Mouse (Mus musculus) kidney, postnatal 0 days (tissue): Measurements from ENCODE around the gene Vps4b. TPM values are rescaled to one million over a fixed set of nuclear protein-coding genes. Genes with fewer than 3 reads are reported as not detected.

Experiments
- ATAC-seq: fragments of 200-750 bp; cut with Nextera tagmentation; replicated peaks from 2 replicates; pipeline ENCODE4 v1.8.0; 2017; ENCODE audit warnings: low read depth, moderate number of reproducible peaks, moderate TSS enrichment, moderate library complexity; ENCODE audit not compliant: low FRiP score
- DNase-seq: peaks from one replicate; pipeline ENCODE4 v3.0.0-alpha.2; 2016; ENCODE audit warnings: low spot score
- H3K27ac ChIP-seq: fragments of 300-500 bp; sonication (generic); 2 replicates; pipeline ENCODE4 v1.5.1; 2014; ENCODE audit warnings: mild to moderate bottlenecking
- H3K27me3 ChIP-seq: fragments of 300-500 bp; sonication (generic); 2 replicates; pipeline ENCODE4 v1.6.1; 2014; ENCODE audit warnings: low read length, mixed read lengths; ENCODE audit not compliant: insufficient read depth
- H3K36me3 ChIP-seq: fragments of 300-500 bp; sonication (generic); 2 replicates; pipeline ENCODE4 v1.6.1; 2014; ENCODE audit warnings: low read length, mixed read lengths; ENCODE audit not compliant: insufficient read depth
- H3K4me1 ChIP-seq: fragments of 300-500 bp; sonication (generic); replicated peaks from 2 replicates; pipeline ENCODE4 v1.6.1; 2014; ENCODE audit warnings: antibody characterized with exemption, low read length, mixed read lengths; ENCODE audit not compliant: insufficient read depth
- H3K4me2 ChIP-seq: fragments of 300-500 bp; sonication (generic); 2 replicates; pipeline ENCODE4 v1.6.1; 2014; ENCODE audit warnings: mild to moderate bottlenecking, low read length, moderate library complexity, mixed read lengths
- H3K4me3 ChIP-seq: fragments of 300-500 bp; sonication (generic); replicated peaks from 2 replicates; pipeline ENCODE4 v1.5.1; 2014; ENCODE audit warnings: low read depth, low read length
- H3K9ac ChIP-seq: fragments of 300-500 bp; sonication (generic); 2 replicates; pipeline ENCODE4 v1.6.1; 2014; ENCODE audit warnings: low read depth, low read length
- H3K9me3 ChIP-seq: fragments of 300-500 bp; sonication (generic); replicated peaks from 2 replicates; pipeline ENCODE4 v1.6.1; 2016; ENCODE audit warnings: low read length, inconsistent platforms, mixed read lengths
- CTCF ChIP-seq: IDR thresholded peaks from 2 replicates; pipeline ENCODE4 v1.5.1; 2016; ENCODE audit warnings: antibody characterized with exemption, low read depth, mild to moderate bottlenecking, moderate library complexity
- whole genome bisulfite sequencing: fragments of 180-500 bp; shearing (Covaris S2); extraction: QIAGEN DNeasy Blood & Tissue Kit; methylation state at CpG from one replicate; pipeline ENCODE4 v1.1.7; 2014; 5-methylcytosine and 5-hydroxymethylcytosine counted together
- polyA plus RNA-seq: library from polyadenylated mRNA; unstranded; fragments of >200 nt; fragmentation: Nextera tagmentation; extraction: Ambion mirVana; gene quantifications from 2 replicates; pipeline ENCODE4 v1.2.1, GENCODE M21; 2015

Vps4b gene
- polyA plus RNA-seq, 1 experiment from 2014 or later: 67.3 TPM

GRCm38 (mm10) chr1:106758734-106759571, 37.6 kb downstream of the Vps4b start:
- Histone ChIP-seq H3K9me3 (no peaks in the 10 kb centered on the region), H3K4me1 (peaks cover 16% of the 10 kb centered on the region), H3K36me3 (peaks cover 5% of the 10 kb centered on the region; the same call in 1 of the 2 replicates), H3K27me3 (no peaks in the 10 kb centered on the region), H3K4me2 (peak overlapping the region; percentile 99), H3K27ac (peak overlapping the region; percentile 94), H3K9ac (peak overlapping the region; percentile 74), H3K4me3 (peak overlapping the region; percentile 69)
- DNase-seq (peak; percentile 59), ATAC-seq (peak; percentile 69)
- TF ChIP-seq CTCF: no peak
- WGBS: 1% methylated on average over 34 of the region's 34 CpGs

- Histone ChIP-seq H3K4me2 (no peak overlapping the region), H3K27me3 (no peaks in the 10 kb centered on the region), H3K4me3 (no peak overlapping the region), H3K36me3 (peaks cover 9% of the 10 kb centered on the region; the same call in 1 of the 2 replicates), H3K9ac (no peak overlapping the region), H3K27ac (no peak overlapping the region), H3K4me1 (peaks cover 16% of the 10 kb centered on the region), H3K9me3 (no peaks in the 10 kb centered on the region)
- WGBS: 62% methylated on average over 4 of the region's 4 CpGs
- TF ChIP-seq CTCF: no peak
- ATAC-seq: no peak
- DNase-seq: no peak
Observed at GRCm38 (mm10) chr1:106756633-106757032, 39.9 kb downstream of the Vps4b start.

DNA sequence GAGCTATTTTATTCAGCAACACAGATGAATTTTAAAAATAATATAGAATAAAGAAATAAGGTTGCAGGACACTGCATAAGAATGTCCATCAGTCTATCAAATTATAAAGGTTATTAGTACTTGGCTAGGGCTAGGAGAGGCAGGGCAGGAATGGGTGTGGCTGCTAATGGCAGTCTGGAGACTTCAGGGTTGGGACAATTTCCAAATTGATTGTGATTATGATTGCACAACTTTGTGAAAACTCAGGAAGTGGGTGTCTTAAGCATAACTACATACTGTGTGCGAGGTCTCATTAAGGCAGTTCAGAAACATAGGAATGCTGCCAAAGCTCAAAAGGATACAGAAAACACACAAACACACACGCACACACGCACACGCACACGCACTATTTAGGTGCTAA, 44.5 kb downstream of the Vps4b start:
- ATAC-seq (no peak), DNase-seq (no peak)
- Histone ChIP-seq H3K36me3 (peaks cover 17% of the 10 kb centered on the region), H3K4me2 (no peak overlapping the region), H3K4me1 (peaks cover 6% of the 10 kb centered on the region; the same call in 1 of the 2 replicates), H3K9me3 (no peaks in the 10 kb centered on the region), H3K27me3 (no peaks in the 10 kb centered on the region), H3K4me3 (no peak overlapping the region), H3K27ac (no peak overlapping the region), H3K9ac (no peak overlapping the region)
- WGBS: 89% methylated on average over 5 of the region's 5 CpGs
- no peak for TF ChIP-seq CTCF

DNA sequence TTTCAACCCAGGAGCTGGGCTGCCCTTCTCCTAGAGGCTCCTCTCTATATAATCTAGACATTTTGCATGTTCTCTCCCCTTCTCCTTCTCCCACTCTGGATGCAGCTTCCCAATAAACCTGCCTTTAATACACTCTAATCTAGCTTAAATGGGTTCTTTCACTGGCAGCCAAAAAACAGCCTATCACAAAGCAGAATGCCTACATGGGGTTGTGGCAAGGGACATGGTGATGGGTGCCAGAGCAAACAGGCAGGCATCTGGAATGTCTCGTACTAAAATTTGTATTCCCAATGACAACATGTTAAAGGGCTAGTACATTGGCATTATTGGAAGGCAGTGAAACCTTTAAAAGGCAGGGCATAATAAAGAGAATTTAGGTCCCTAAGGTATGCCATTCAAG, 45.9 kb downstream of the Vps4b start:
- no peaks in the 10 kb centered on the region for H3K9me3 ChIP-seq
- H3K27me3 ChIP-seq: no peaks in the 10 kb centered on the region
- WGBS: 85% methylated on average over 1 of the region's 1 CpGs
- no peak overlapping the region for H3K27ac ChIP-seq
- no peak overlapping the region for H3K4me2 ChIP-seq
- no peak for ATAC-seq
- H3K4me1 ChIP-seq: no peaks in the 10 kb centered on the region
- peaks cover 25% of the 10 kb centered on the region for H3K36me3 ChIP-seq
- no peak overlapping the region for H3K9ac ChIP-seq
- no peak overlapping the region for H3K4me3 ChIP-seq
- no peak for TF ChIP-seq CTCF
- DNase-seq: no peak

DNA sequence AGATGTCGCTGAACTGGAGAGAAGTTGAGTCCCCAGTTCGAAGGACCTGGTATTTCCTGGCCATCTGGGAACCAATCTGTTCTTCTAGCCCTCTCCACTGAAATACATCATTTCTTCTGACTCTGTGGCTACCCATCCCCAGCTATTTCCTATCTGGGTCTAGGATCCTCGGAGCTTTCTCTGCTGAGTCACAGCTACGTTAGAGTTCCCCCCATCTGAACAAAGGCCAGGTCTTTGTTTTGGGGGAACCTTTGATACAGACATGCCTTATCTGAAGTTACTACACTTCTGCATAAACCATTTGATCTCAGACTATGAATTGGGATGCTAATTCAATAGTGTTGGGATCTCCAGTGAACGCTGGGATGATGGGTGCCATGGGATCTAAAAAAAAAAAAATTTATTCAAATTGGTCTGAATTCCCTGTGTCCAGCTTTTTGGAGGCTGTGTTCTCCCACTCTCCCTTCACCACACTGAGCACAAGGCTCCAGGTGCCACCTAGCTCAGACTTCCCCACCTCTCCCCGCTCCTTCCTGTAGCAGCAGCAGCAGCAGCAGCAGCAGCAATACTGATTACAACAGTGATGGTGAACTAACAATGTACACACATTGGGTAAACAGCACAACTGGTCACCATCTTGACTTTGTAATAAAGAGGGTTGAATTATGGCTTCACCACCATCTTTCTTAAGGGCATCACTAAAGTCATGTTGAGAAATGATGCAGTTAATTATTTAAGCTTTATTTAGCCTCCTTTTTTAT, 47.8 kb downstream of the Vps4b start:
- H3K4me3 ChIP-seq: no peak overlapping the region
- H3K36me3 ChIP-seq: peaks cover 20% of the 10 kb centered on the region
- ATAC-seq: no peak
- H3K4me1 ChIP-seq: no peaks in the 10 kb centered on the region
- no peak overlapping the region for H3K27ac ChIP-seq
- H3K4me2 ChIP-seq: no peak overlapping the region
- TF ChIP-seq CTCF: no peak
- no peaks in the 10 kb centered on the region for H3K9me3 ChIP-seq
- 90% methylated on average over 6 of the region's 6 CpGs for WGBS
- no peak for DNase-seq
- no peaks in the 10 kb centered on the region for H3K27me3 ChIP-seq
- no peak overlapping the region for H3K9ac ChIP-seq

DNA sequence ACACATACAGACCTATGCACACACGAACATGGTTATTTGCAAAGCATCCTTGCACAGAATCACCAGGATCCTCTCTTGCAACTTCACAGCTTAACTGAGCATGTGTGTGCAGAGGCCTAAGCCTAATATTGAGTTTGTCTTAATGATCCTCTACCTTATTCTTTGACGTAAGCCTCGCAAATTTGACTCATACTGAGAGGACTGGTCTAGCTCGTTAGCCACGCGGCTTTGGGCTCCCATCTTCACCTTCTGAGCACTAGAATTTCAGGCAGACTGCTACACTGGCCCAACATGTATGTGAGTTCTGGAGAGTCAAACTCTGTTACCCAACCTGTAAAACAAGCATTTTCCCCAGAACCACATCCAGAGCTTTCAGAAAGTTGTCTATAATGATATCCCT, 53.5 kb downstream of the Vps4b start:
- WGBS: 91% methylated on average over 6 of the region's 6 CpGs
- ATAC-seq (no peak), DNase-seq (no peak)
- Histone ChIP-seq H3K9ac (no peak overlapping the region), H3K27me3 (no peaks in the 10 kb centered on the region), H3K9me3 (no peaks in the 10 kb centered on the region), H3K27ac (no peak overlapping the region), H3K36me3 (peaks cover 21% of the 10 kb centered on the region), H3K4me1 (no peaks in the 10 kb centered on the region), H3K4me2 (no peak overlapping the region), H3K4me3 (no peak overlapping the region)
- no peak for TF ChIP-seq CTCF
